Mouse (Mus musculus): Measurements from ENCODE around the gene Hbq1a.

DNA sequence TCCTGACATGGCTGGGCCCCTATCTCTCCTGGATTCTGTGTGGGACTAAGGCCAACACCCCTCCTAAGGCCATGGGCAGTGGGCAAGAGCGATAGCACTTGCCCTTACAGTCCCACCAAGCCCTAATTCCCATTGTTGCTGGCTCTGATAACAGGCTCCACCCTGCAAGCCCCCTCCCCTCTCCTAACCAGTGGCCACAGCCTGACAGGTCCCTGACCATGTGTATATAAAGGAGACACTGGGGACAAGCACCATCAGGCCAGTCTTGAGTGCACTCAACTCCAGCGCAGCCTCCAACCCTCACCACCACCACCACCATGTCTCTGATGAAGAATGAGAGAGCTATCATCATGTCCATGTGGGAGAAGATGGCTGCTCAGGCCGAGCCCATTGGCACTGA, 23.5 kb upstream of the Hbq1a start, which contains the start of gene Hba-x:
- no peak for TF ChIP-seq GATA1 (IDR thresholded peaks at IDR 0.05; ENCODE audit: low read length)
- TF ChIP-seq TAL1 (IDR thresholded peaks at IDR 0.05; ENCODE audit: low read length): no peak

Measured in erythroblast, embryonic 14.5 days (primary cell).